Mouse (Mus musculus): ENCODE results near the gene Gm17018.

- TF ChIP-seq CTCF (IDR thresholded peaks at IDR 0.05; ENCODE audit: insufficient read depth, low read depth, low read length) (no peak), POLR2A (IDR thresholded peaks at IDR 0.05; ENCODE audit: insufficient read depth, low read depth, low read length) (no peak)
Measured at GRCm38 (mm10) chr19:45527931-45528534, 32.4 kb upstream of the Gm17018 start.
